Mouse (Mus musculus) layer of hippocampus, adult 9-10 months (tissue): ENCODE measurements at regions not wholly inside any gene's neighbourhood (a gene's known extent, or its start where the extent isn't known, plus 50 kb on each side); places are given as distances from the start of the nearest gene placed in this dataset.
A peak's percentile ranks its signal among the peaks of the same experiment; 100 is the strongest.
"Not testable (repeated sequence)": the region's sequence is repeated elsewhere in the genome, so short reads cannot be mapped to it uniquely, and the experiment has no call there.

Source experiments
- DNase-seq: peaks from one replicate; pipeline ENCODE4 v3.0.0; 2022; ENCODE audit warnings: low spot score

DNA sequence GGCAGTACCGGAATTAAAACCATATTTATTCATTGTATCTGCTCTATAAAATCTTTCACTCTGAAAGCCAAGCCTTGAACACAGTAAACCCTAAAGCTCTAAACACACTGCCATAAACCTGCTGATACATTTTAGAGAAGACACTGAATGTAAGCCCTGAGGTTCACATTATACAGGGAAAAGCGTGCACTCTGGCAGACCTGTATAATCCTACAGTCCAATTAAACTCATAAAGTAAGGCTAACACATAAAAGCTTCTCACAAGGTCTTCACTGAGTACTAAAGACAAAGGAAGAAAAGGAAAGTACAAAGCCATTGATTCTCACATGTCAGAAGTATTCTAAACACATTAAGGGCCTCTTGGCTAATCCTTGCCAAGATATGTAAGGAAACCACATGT, 302.8 kb downstream of the Cylc2 start:
- no peak for DNase-seq

DNA sequence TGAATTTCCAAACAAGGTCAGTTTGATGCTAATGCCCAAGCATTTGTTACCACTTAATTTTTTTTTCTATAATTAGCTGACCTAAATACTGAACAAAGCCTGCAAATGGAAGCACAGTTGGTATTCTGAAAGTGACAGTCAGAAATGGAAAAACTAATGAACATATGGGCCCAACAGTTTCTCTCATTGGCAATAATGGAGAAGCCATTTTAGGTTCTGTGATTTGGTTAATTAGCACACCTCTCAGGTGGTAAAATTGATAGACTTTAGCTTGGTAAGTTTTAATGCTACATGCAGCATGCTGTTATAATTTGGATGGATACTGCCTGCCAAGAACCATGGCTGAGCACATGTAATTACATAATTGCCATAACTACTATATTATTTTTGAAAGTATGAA, 303.3 kb downstream of the Cylc2 start:
- DNase-seq = no peak

GRCm38 (mm10) chr4:51545419-51545818, 328.9 kb downstream of the Cylc2 start:
- no peak for DNase-seq

DNA sequence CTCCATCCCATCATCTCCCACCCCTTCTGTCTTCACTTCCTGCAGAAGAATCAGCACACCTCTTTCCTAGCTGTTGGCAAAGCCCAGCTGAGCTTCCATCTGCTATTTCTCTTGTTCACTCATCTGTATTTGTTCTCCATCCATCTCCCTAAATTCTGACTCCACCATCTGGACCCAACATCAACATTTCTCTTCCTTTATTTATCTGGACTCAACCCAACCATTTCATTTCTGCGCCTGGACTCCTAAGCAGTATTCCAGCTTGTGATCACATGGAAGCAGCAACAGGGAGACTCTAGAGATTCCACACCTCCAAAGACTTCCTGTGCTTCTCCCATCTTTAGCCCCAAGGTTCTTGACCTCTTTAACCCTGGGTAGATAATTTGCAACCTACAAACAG, 343.2 kb downstream of the Cylc2 start:
- no peak for DNase-seq

- no peak for DNase-seq
Observed at GRCm38 (mm10) chr4:51560100-51560499, 343.6 kb downstream of the Cylc2 start.

GRCm38 (mm10) chr4:51562379-51562778, 345.9 kb downstream of the Cylc2 start:
- no peak for DNase-seq

DNA sequence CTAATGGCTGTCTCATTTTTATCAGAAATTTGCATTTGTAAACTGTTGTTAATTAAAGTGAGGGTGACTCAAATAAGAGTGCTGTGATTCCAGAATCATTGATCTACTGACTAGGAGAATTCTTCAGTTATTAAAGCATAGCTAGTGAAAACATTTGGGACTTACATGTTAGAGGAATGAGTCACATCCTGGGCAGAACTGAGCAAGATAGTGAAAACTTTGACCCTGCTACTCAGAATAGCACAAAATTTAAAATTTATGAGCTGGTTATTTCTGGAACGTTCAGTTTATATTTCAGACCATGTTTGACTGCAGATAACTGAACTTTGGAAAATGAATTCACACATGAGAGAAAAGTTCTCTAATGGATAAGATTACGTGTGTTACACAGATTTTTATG, 360.0 kb downstream of the Cylc2 start:
- DNase-seq = no peak

GRCm38 (mm10) chr4:51594044-51594443, 377.6 kb downstream of the Cylc2 start:
- no peak for DNase-seq

DNA sequence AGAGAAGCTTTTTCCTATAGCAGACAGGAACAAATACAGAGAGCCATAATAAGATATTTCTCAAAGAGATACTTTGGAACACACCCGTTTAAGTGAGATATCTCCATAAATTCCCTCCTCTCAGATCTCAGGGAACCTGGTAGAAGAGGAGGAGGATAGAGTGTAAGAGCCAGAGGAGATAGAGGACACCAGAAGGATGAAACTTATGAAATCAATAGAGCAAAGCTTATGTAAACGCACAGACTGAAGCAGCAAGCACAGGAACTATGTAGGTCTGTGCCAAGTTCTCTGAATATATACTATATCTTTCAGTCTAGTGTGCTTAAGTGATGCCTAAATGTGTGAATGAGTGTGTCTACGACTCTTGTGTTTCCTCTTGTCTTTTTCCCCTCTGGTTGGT, 381.4 kb downstream of the Cylc2 start:
- DNase-seq = no peak

GRCm38 (mm10) chr4:51599984-51600747, 383.7 kb downstream of the Cylc2 start:
- DNase-seq = no peak

- DNase-seq = no peak
Observed at GRCm38 (mm10) chr4:51627289-51627688, 410.8 kb downstream of the Cylc2 start.

GRCm38 (mm10) chr4:51633471-51633870, 417.0 kb downstream of the Cylc2 start:
- DNase-seq = no peak

DNA sequence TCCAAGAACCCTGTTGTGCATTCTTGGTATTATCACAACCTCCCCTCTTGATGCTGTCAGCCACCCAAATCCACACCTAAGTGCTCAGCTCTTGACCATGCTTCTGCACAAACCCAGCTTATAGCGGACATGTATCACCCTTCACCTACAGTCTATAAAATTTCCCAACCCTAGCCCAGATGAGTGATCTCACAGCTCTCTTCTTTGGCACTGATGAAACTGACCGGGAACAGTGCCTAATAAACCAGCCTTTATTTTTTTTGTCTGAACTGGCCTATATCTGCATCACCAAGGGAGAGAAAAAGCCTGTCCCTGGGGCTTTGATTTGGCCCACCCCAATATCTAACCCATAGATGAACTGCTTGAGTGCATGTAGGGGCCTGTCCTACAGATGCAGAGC, 440.8 kb downstream of the Cylc2 start:
- DNase-seq = no peak

GRCm38 (mm10) chr4:51658286-51658685, 441.8 kb downstream of the Cylc2 start:
- DNase-seq = no peak

GRCm38 (mm10) chr4:51671516-51671915, 455.0 kb downstream of the Cylc2 start:
- DNase-seq = peak; percentile 37

GRCm38 (mm10) chr4:51674406-51674805, 457.9 kb downstream of the Cylc2 start:
- no peak for DNase-seq

- peak; percentile 24 for DNase-seq
Observed at GRCm38 (mm10) chr4:51679097-51679496, 462.6 kb downstream of the Cylc2 start.

GRCm38 (mm10) chr4:51683345-51683744, 466.9 kb downstream of the Cylc2 start:
- DNase-seq = not testable (repeated sequence)

DNA sequence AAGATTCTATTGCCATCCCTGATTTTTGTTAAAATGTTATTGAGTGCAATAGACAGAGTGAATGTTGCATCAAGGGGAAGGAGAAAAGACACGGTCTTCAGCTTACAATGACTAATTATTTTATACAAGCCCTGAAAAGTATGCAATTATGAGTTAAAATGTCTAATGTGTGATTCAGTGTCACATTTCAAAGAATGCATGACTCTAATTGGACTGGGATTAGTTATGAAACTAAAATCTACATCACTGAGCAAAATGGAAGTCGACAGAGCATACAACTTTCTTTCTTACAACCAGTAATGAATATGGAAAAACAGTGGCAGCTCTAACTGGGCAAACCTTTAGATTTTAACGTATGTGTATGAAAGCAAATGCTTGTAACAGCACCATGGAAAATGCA, 470.2 kb downstream of the Cylc2 start:
- no peak for DNase-seq
